In the genomic region with DNA sequence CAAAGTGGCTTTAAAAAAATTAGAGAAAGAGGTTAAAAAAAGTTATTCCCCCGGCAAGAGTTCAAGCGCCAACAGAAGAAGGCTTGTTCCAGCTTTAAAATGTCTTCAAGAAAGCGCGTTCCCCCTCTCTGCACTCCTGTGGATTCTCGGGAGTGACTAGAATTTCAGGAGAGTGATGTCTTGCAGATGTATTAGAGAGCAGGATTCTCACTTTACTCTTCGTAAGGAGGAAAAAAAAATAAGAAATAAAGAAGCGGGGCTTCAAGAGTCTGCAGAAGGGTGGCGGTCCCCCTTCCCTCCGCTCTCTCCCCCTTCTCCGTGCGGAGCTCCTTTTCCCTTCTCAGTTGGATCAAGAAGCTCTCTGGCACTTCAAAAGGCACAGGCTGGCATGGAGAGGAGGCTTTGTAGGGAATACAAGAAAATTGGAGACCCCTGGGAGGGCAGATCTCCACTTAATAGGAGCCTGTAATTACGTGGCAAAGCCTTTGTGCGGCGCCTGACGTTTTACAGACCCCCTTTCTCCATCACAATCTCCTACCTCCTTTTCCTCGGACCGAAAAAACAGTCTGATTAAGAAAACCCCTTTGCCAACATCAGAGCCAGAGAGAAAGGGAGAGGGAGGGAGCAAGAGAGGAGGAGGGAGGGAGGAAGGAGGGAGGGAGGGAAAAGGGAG, we compare ENCODE assay signal across 9 mouse cellular contexts. TPM values are rescaled to one million over a fixed set of nuclear protein-coding genes. Genes with fewer than 3 reads are reported as not detected.
A peak's percentile ranks its signal among the peaks of the same experiment; 100 is the strongest.
DNase-seq lines count a peak whose midpoint lies in the region; ATAC-seq lines count a peak whose summit lies in the region.
"Had no signal": no experiment of that assay in that cellular context is flagged by ENCODE, and none has a peak within 500 bp of the region (broad histone marks: within the 10 kb centered on the region; RNA-seq: fewer than 3 reads in every experiment).

TSS of gene Prrx1 (minus strand) at position 610 of the 673 bp plus-strand sequence.

- peak within 1 kb of the TSS; percentile 65; the same call in 1 of the 2 replicates for H3K27ac ChIP-seq in hindbrain, embryonic 15.5 days (replicated peaks)
- no peak within 1 kb of the TSS for H3K27ac ChIP-seq in midbrain, embryonic 11.5 days (ENCODE audit: low read depth, low read length)

- H3K4me1 ChIP-seq in hindbrain, embryonic 15.5 days (replicated peaks): peaks cover 44% of the 10 kb centered on the region
- H3K4me1 ChIP-seq in midbrain, embryonic 11.5 days (ENCODE audit: control insufficient read depth, insufficient read depth, low read length): peaks cover 28% of the 10 kb centered on the region

- H3K27me3 ChIP-seq in hindbrain, embryonic 15.5 days: peaks cover 68% of the 10 kb centered on the region
- H3K27me3 ChIP-seq in midbrain, embryonic 11.5 days (ENCODE audit: control insufficient read depth, insufficient read depth, low read length): peaks cover 67% of the 10 kb centered on the region

- 0 out of 2 replicates have a peak within 1 kb of the TSS, but pooled peaks have one; percentile 26 for H3K9ac ChIP-seq in hindbrain, embryonic 15.5 days
- peak within 1 kb of the TSS; percentile 48 for H3K9ac ChIP-seq in midbrain, embryonic 11.5 days (ENCODE audit: low read length)

- peak within 1 kb of the TSS; percentile 62 for H3K4me2 ChIP-seq in hindbrain, embryonic 15.5 days
- peak within 1 kb of the TSS; percentile 81 for H3K4me2 ChIP-seq in midbrain, embryonic 11.5 days

- 0 out of 2 replicates have a peak, but pooled peaks have one; percentile 31 for ATAC-seq in hindbrain, embryonic 15.5 days (ENCODE audit: low FRiP score, low read depth)
- peak; percentile 14; the same call in 1 of the 2 replicates for ATAC-seq in midbrain, embryonic 11.5 days (ENCODE audit: low FRiP score)

- WGBS in hindbrain, embryonic 15.5 days: 1% methylated on average over 17 of the region's 17 CpGs
- under 1% methylated on average over 17 of the region's 17 CpGs for WGBS in midbrain, embryonic 11.5 days

- H3K4me3 ChIP-seq in hindbrain, embryonic 15.5 days: peak within 1 kb of the TSS; percentile 35
- peak within 1 kb of the TSS; percentile 45 for H3K4me3 ChIP-seq in midbrain, embryonic 11.5 days (ENCODE audit: low read depth, low read length)

- no peaks in the 10 kb centered on the region for H3K36me3 ChIP-seq in hindbrain, embryonic 15.5 days
- no peaks in the 10 kb centered on the region for H3K36me3 ChIP-seq in midbrain, embryonic 11.5 days (ENCODE audit: control insufficient read depth, insufficient read depth, low read length)
- H3K36me3 ChIP-seq: G1E had no signal

- DNase-seq in kidney, adult 18-20 months: peak; percentile 11
- DNase-seq in kidney, postnatal 36 days: no peak
- no peak for DNase-seq in adrenal gland, postnatal 4 days (ENCODE audit: low spot score in 2 of 2)
- no peak for DNase-seq in gastrocnemius, postnatal 10 days
- peak; percentile 97 for DNase-seq in midbrain, embryonic 11.5 days (ENCODE audit: low spot score, missing footprints)
- DNase-seq in natural killer cell, adult 2 months (ENCODE audit: low spot score in 2 of 2): no peak
- no peak for DNase-seq in spleen, postnatal 4 days (ENCODE audit: low spot score in 2 of 2)

- no peaks in the 10 kb centered on the region for H3K9me3 ChIP-seq in hindbrain, embryonic 15.5 days
- H3K9me3 ChIP-seq in midbrain, embryonic 11.5 days (ENCODE audit: control insufficient read depth, low read length): no peaks in the 10 kb centered on the region
- H3K9me3 ChIP-seq: G1E had no signal

RNA-seq across cellular contexts. Expression of gene Prrx1, which starts in this region (rescaled TPM):
- total RNA-seq in adrenal gland, postnatal 4 days (2021): 10 to 100 TPM; 24.4 to 31.1 TPM
- total RNA-seq in gastrocnemius, postnatal 10 days (2021): 10 to 100 TPM; 65.9 to 84.0 TPM
- polyA plus RNA-seq in hindbrain, embryonic 15.5 days (2015; fragmentation: Nextera tagmentation; extraction: Ambion mirVana): 4.1 and 5.2 TPM in 2 replicates
- polyA plus RNA-seq in midbrain, embryonic 11.5 days (2014; fragmentation: Nextera tagmentation; extraction: Ambion mirVana): 14.2 and 16.5 TPM in 2 replicates
- polyA plus RNA-seq: G1E had no signal

Comparison
In these comparisons a context has a peak if more than half of its experiments do, and no peak if none do; other contexts are left out.
1. DNase-seq: peak in kidney, adult 18-20 months (single experiment) and midbrain, embryonic 11.5 days (single experiment); none in kidney, postnatal 36 days (0 of 2), adrenal gland, postnatal 4 days (0 of 2), gastrocnemius, postnatal 10 days (single experiment), natural killer cell, adult 2 months (0 of 2) and spleen, postnatal 4 days (0 of 2).